Mouse (Mus musculus): Measurements from ENCODE around the gene Stard9.

Gene Stard9

GRCm38 (mm10) chr2:120730639-120731166 lies 101.8 kb downstream of the Stard9 start:
- DNase-seq = peak; percentile 17

- DNase-seq = peak; percentile 93
Measured at GRCm38 (mm10) chr2:120731167-120731862, 102.4 kb downstream of the Stard9 start.

GRCm38 (mm10) chr2:120731877-120732530 lies 103.1 kb downstream of the Stard9 start:
- no peak for DNase-seq

GRCm38 (mm10) chr2:120745496-120745895 lies 116.6 kb downstream of the Stard9 start:
- no peak for DNase-seq

DNA sequence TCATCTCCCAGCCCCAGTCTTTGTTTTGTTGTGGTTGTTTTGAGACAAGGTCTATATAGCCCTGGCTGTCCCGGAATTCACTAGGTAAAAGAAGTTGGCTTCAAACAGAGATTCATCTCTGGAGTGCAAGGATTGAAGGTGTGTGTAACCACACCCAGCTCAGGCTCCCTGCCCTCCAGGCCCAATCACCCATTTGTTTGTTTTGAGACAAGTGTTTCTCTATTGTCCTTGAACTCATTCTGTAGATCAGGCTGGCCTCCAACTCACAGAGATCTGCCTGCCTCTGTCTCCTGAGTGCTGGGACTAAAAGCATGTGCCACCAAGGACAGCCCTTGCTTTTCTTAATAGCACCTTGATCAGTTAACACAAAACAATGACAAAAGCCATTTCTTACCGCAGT lies 119.1 kb downstream of the Stard9 start:
- DNase-seq = no peak

GRCm38 (mm10) chr2:120761922-120762321 lies 133.0 kb downstream of the Stard9 start:
- DNase-seq = no peak

DNA sequence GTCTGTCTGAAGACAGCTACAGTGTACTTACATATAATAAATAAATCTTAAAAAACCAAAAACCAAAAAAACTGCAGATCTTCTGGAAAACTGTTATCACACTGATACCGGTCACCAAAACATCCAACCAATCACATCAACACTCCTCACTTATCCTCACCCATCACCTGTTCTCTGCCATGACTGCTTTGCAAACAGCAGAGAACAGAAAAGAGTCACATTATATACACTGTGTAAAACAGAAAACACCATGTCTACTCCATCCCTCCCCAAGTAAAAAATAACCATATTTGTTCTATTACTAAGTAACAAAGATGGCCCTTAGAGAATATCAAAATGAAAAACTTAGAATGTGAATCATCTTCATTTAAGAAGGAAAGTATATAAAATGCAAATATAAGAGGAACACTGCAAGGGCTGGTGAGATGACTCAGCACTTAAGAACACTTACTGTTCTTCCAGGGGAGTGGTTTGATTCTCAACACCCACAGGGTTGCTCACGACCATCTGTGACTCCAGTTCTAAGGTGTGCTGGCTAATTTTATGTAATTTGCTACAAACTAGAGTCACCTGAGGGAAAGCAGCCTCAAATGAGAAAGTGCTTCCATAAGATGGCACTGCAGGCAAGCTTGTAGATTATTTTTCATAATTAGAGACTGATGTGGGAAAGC lies 141.5 kb downstream of the Stard9 start:
- DNase-seq = no peak
